Mouse (Mus musculus) midbrain, embryonic 10.5 days (tissue): ENCODE data around the gene Lag3. TPM values are rescaled to one million over a fixed set of nuclear protein-coding genes. Genes with fewer than 3 reads are reported as not detected.

Experiments used
- DNase-seq: peaks from one replicate; pipeline ENCODE4 v3.0.0-alpha.2; 2017; ENCODE audit warnings: low spot score
- H3K27ac ChIP-seq: fragments of 300-500 bp; sonication (generic); replicated peaks from 2 replicates; pipeline ENCODE4 v1.5.1; 2016; ENCODE audit warnings: mild to moderate bottlenecking
- H3K27me3 ChIP-seq: fragments of 300-500 bp; sonication (generic); 2 replicates; pipeline ENCODE4 v1.6.1; 2016; ENCODE audit warnings: low read depth, mild to moderate bottlenecking; ENCODE audit not compliant: poor library complexity, severe bottlenecking
- H3K36me3 ChIP-seq: fragments of 300-500 bp; sonication (generic); 2 replicates; pipeline ENCODE4 v1.6.1; 2016; ENCODE audit warnings: mild to moderate bottlenecking, moderate library complexity
- H3K4me1 ChIP-seq: fragments of 300-500 bp; sonication (generic); 2 replicates; pipeline ENCODE4 v1.6.1; 2016
- H3K4me3 ChIP-seq: fragments of 300-500 bp; sonication (generic); 2 replicates; pipeline ENCODE4 v1.5.1; 2016; ENCODE audit warnings: mild to moderate bottlenecking, moderate library complexity
- H3K9me3 ChIP-seq: fragments of 300-500 bp; sonication (generic); replicated peaks from 2 replicates; pipeline ENCODE4 v1.6.1; 2016; ENCODE audit warnings: mild to moderate bottlenecking
- WGBS: fragments of 180-500 bp; shearing (Covaris S2); methylation state at CpG from one replicate; pipeline ENCODE4 v1.1.7; 2016; 5-methylcytosine and 5-hydroxymethylcytosine counted together
- polyA plus RNA-seq: library from polyadenylated mRNA; unstranded; fragments of >200 nt; fragmentation: Nextera tagmentation; extraction: Ambion mirVana; gene quantifications from 2 replicates; pipeline ENCODE4 v1.2.1, GENCODE M21; 2016

Gene Lag3
- polyA plus RNA-seq, 1 experiment from 2014 or later, result 1.0 TPM

- 0 out of 2 replicates have a peak, but pooled peaks cover 4% of the 10 kb centered on the region for H3K4me1 ChIP-seq
- WGBS, result 78% methylated on average over 10 of the region's 10 CpGs
- H3K4me3 ChIP-seq, result no peak overlapping the region
- no peaks in the 10 kb centered on the region for H3K9me3 ChIP-seq
- H3K36me3 ChIP-seq, result no peaks in the 10 kb centered on the region
- 0 out of 2 replicates have a peak overlapping the region, but pooled peaks have one; percentile 33 for H3K27ac ChIP-seq
- H3K27me3 ChIP-seq, result no peaks in the 10 kb centered on the region
- DNase-seq, result no peak
Measured at GRCm38 (mm10) chr6:124884714-124885500, 26.6 kb downstream of the Lag3 start.

- Histone ChIP-seq H3K4me3 (no peak overlapping the region), H3K27ac (no peak overlapping the region), H3K36me3 (no peaks in the 10 kb centered on the region), H3K4me1 (0 out of 2 replicates have a peak, but pooled peaks cover 4% of the 10 kb centered on the region), H3K9me3 (no peaks in the 10 kb centered on the region), H3K27me3 (no peaks in the 10 kb centered on the region)
- DNase-seq, result no peak
- WGBS, result 76% methylated on average over 10 of the region's 10 CpGs
Measured at GRCm38 (mm10) chr6:124883351-124883750, 28.2 kb downstream of the Lag3 start.

GRCm38 (mm10) chr6:124881821-124882220 lies 29.7 kb downstream of the Lag3 start:
- no peaks in the 10 kb centered on the region for H3K9me3 ChIP-seq
- 0 out of 2 replicates have a peak, but pooled peaks cover 4% of the 10 kb centered on the region for H3K4me1 ChIP-seq
- H3K4me3 ChIP-seq, result no peak overlapping the region
- H3K27me3 ChIP-seq, result no peaks in the 10 kb centered on the region
- no peak overlapping the region for H3K27ac ChIP-seq
- no peak for DNase-seq
- 95% methylated on average over 9 of the region's 9 CpGs for WGBS
- H3K36me3 ChIP-seq, result no peaks in the 10 kb centered on the region

GRCm38 (mm10) chr6:124879390-124879789 lies 32.1 kb downstream of the Lag3 start:
- no peak overlapping the region for H3K27ac ChIP-seq
- 65% methylated on average over 6 of the region's 6 CpGs for WGBS

GRCm38 (mm10) chr6:124874348-124874747 lies 37.2 kb downstream of the Lag3 start:
- no peak for DNase-seq
- 48% methylated on average over 3 of the region's 3 CpGs for WGBS
- Histone ChIP-seq H3K27me3 (no peaks in the 10 kb centered on the region), H3K36me3 (no peaks in the 10 kb centered on the region), H3K4me3 (no peak overlapping the region), H3K9me3 (no peaks in the 10 kb centered on the region), H3K4me1 (peaks cover 1% of the 10 kb centered on the region; the same call in 1 of the 2 replicates), H3K27ac (no peak overlapping the region)

More at GRCm38 (mm10) chr6:124879390-124879789, 32.1 kb downstream of the Lag3 start:
- Histone ChIP-seq H3K4me1 (no peaks in the 10 kb centered on the region), H3K9me3 (no peaks in the 10 kb centered on the region), H3K36me3 (no peaks in the 10 kb centered on the region), H3K4me3 (no peak overlapping the region), H3K27me3 (no peaks in the 10 kb centered on the region)
- no peak for DNase-seq

GRCm38 (mm10) chr6:124866560-124866959 lies 44.9 kb downstream of the Lag3 start:
- no peak overlapping the region for H3K4me3 ChIP-seq
- 59% methylated on average over 6 of the region's 7 CpGs for WGBS
- H3K27me3 ChIP-seq, result peaks cover 51% of the 10 kb centered on the region
- no peaks in the 10 kb centered on the region for H3K9me3 ChIP-seq
- DNase-seq, result no peak
- H3K27ac ChIP-seq, result peak overlapping the region; percentile 65
- H3K4me1 ChIP-seq, result peaks cover 53% of the 10 kb centered on the region
- no peaks in the 10 kb centered on the region for H3K36me3 ChIP-seq

GRCm38 (mm10) chr6:124865766-124866362 lies 45.6 kb downstream of the Lag3 start:
- H3K4me3 ChIP-seq, result no peak overlapping the region
- peaks cover 60% of the 10 kb centered on the region for H3K4me1 ChIP-seq
- H3K27me3 ChIP-seq, result peaks cover 58% of the 10 kb centered on the region
- 62% methylated on average over 18 of the region's 18 CpGs for WGBS
- peak overlapping the region; percentile 65 for H3K27ac ChIP-seq
- no peaks in the 10 kb centered on the region for H3K9me3 ChIP-seq
- no peak for DNase-seq
- 0 out of 2 replicates have a peak, but pooled peaks cover 2% of the 10 kb centered on the region for H3K36me3 ChIP-seq

- Histone ChIP-seq H3K9me3 (no peaks in the 10 kb centered on the region), H3K36me3 (0 out of 2 replicates have a peak, but pooled peaks cover 5% of the 10 kb centered on the region), H3K4me3 (peak within 1 kb of the TSS; percentile 72), H3K4me1 (peaks cover 76% of the 10 kb centered on the region), H3K27me3 (peaks cover 71% of the 10 kb centered on the region), H3K27ac (peak within 1 kb of the TSS; percentile 94)
- under 1% methylated on average over 40 of the region's 43 CpGs for WGBS
- DNase-seq, result peak; percentile 83
Measured at GRCm38 (mm10) chr6:124863658-124864298, 47.7 kb downstream of the Lag3 start, which contains the start of gene Gpr162. Gpr162 (minus strand) TSS chr6:124863983.

GRCm38 (mm10) chr6:124863125-124863657 lies 48.3 kb downstream of the Lag3 start:
- Histone ChIP-seq H3K36me3 (0 out of 2 replicates have a peak, but pooled peaks cover 5% of the 10 kb centered on the region), H3K27ac (peak overlapping the region; percentile 94), H3K9me3 (no peaks in the 10 kb centered on the region), H3K4me1 (peaks cover 82% of the 10 kb centered on the region), H3K27me3 (peaks cover 77% of the 10 kb centered on the region), H3K4me3 (peak overlapping the region; percentile 72)
- DNase-seq, result peak; percentile 50
- WGBS, result under 1% methylated on average over 16 of the region's 16 CpGs

GRCm38 (mm10) chr6:124862406-124863124 lies 48.9 kb downstream of the Lag3 start:
- WGBS, result 6% methylated on average over 8 of the region's 8 CpGs
- Histone ChIP-seq H3K36me3 (0 out of 2 replicates have a peak, but pooled peaks cover 5% of the 10 kb centered on the region), H3K4me3 (peak overlapping the region; percentile 72), H3K27me3 (peaks cover 82% of the 10 kb centered on the region), H3K4me1 (peaks cover 88% of the 10 kb centered on the region), H3K27ac (peak overlapping the region; percentile 94), H3K9me3 (no peaks in the 10 kb centered on the region)
- DNase-seq, result no peak

GRCm38 (mm10) chr6:124861802-124862201 lies 49.7 kb downstream of the Lag3 start:
- WGBS, result 33% methylated on average over 3 of the region's 3 CpGs
- Histone ChIP-seq H3K4me1 (peaks cover 95% of the 10 kb centered on the region), H3K27me3 (peaks cover 77% of the 10 kb centered on the region), H3K9me3 (no peaks in the 10 kb centered on the region), H3K27ac (peak overlapping the region; percentile 94), H3K36me3 (0 out of 2 replicates have a peak, but pooled peaks cover 5% of the 10 kb centered on the region), H3K4me3 (peak overlapping the region; percentile 72)
- DNase-seq, result no peak

- Histone ChIP-seq H3K4me1 (peaks cover 95% of the 10 kb centered on the region), H3K9me3 (no peaks in the 10 kb centered on the region), H3K27ac (peak overlapping the region; percentile 94), H3K27me3 (peaks cover 71% of the 10 kb centered on the region), H3K36me3 (0 out of 2 replicates have a peak, but pooled peaks cover 5% of the 10 kb centered on the region), H3K4me3 (peak overlapping the region; percentile 72; the same call in 1 of the 2 replicates)
- WGBS, result 78% methylated on average over 19 of the region's 19 CpGs
- DNase-seq, result no peak
Measured at GRCm38 (mm10) chr6:124861266-124861665, 50.2 kb downstream of the Lag3 start.
